Comparison of ENCODE assay signal across 8 mouse cellular contexts in the genomic region with DNA sequence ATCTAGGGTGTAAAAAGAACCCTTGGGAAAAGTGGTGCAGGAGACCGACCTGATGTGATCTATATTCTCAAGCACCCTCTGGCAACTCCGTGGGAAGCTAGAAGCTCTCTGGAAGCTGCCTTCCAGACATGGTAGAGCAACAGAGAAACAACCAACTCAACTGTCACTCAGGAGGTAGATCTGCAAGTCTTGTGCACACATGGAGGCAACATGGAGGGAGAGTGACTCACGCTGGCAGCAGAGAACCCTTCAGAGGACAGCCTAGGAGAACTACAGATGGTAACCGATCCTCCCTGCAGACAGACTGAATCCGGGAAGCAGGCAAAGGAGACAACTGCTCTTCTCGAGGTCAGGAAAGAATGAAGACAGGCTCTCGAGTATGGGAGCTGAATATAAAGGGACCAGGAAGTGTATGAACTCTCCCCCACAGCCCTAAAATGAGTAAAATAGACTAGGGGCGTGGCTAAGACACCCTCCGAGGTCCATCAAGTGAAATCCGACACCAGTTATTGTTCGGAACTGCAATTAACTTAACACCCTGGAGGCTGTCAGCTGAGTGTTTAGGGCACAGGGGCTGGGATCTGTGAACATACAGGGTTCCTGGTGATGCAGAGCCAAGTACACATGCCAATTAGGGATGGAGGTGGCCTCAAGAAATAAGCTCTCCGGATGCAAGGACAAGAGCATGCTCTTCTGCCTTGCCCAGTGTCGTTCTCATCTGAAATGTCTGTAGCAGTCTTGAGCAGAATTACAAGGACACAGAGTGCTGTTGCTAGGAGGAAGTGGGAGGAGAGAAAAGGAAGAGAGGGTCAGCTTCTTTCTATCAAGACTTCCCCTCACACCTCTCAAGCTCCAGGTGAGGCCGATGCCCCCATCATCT.
DNase-seq lines count a peak whose midpoint lies in the region; ATAC-seq lines count a peak whose summit lies in the region.

No protein-coding gene starts in this region.

- no peak overlapping the region for H3K9ac ChIP-seq in kidney, embryonic 16.5 days (replicated peaks; ENCODE audit: low read length)
- 0 out of 2 replicates have a peak overlapping the region, but pooled peaks have one; percentile 84 for H3K9ac ChIP-seq in midbrain, embryonic 15.5 days

- no peak overlapping the region for H3K27ac ChIP-seq in kidney, embryonic 16.5 days (ENCODE audit: low read length)
- no peak overlapping the region for H3K27ac ChIP-seq in hindbrain, embryonic 10.5 days
- H3K27ac ChIP-seq in midbrain, embryonic 15.5 days, result no peak overlapping the region

- no peaks in the 10 kb centered on the region for H3K9me3 ChIP-seq in kidney, embryonic 16.5 days (ENCODE audit: low read length)
- no peaks in the 10 kb centered on the region for H3K9me3 ChIP-seq in hindbrain, embryonic 10.5 days
- no peaks in the 10 kb centered on the region for H3K9me3 ChIP-seq in midbrain, embryonic 15.5 days

- WGBS in kidney, embryonic 16.5 days, result 7% methylated on average over 14 of the region's 14 CpGs
- 11% methylated on average over 14 of the region's 14 CpGs for WGBS in hindbrain, embryonic 10.5 days
- 13% methylated on average over 14 of the region's 14 CpGs for WGBS in midbrain, embryonic 15.5 days

- peak overlapping the region; percentile 98 for H3K4me2 ChIP-seq in kidney, embryonic 16.5 days (replicated peaks; ENCODE audit: low read depth, low read length)
- H3K4me2 ChIP-seq in midbrain, embryonic 15.5 days, result peak overlapping the region; percentile 86

- ATAC-seq in kidney, embryonic 16.5 days (ENCODE audit: low FRiP score, low TSS enrichment), result no peak
- peak; percentile 29 for ATAC-seq in midbrain, embryonic 15.5 days (replicated peaks)

- 0 out of 2 replicates have a peak overlapping the region, but pooled peaks have one; percentile 6 for H3K4me3 ChIP-seq in kidney, embryonic 16.5 days (ENCODE audit: low read length)
- peak overlapping the region; percentile 74 for H3K4me3 ChIP-seq in hindbrain, embryonic 10.5 days
- peak overlapping the region; percentile 72 for H3K4me3 ChIP-seq in midbrain, embryonic 15.5 days

- peaks cover 54% of the 10 kb centered on the region for H3K27me3 ChIP-seq in kidney, embryonic 16.5 days (ENCODE audit: insufficient read depth, low read length)
- peaks cover 76% of the 10 kb centered on the region for H3K27me3 ChIP-seq in hindbrain, embryonic 10.5 days (ENCODE audit: insufficient read depth, poor library complexity, severe bottlenecking)
- H3K27me3 ChIP-seq in midbrain, embryonic 15.5 days (replicated peaks), result peaks cover 5% of the 10 kb centered on the region; the same call in 1 of the 2 replicates

- no peak for DNase-seq in kidney, adult 9 months
- DNase-seq in cerebellum, adult 9-11 months, result peak; percentile 63
- peak; percentile 29 for DNase-seq in hindbrain, embryonic 10.5 days (ENCODE audit: low spot score)
- no peak for DNase-seq in lung, postnatal 4 days
- no peak for DNase-seq in layer of hippocampus, adult 9-10 months (ENCODE audit: low spot score)
- no peak for DNase-seq in spleen, postnatal 36 days (ENCODE audit: low spot score in 2 of 2)

- no peaks in the 10 kb centered on the region for H3K36me3 ChIP-seq in kidney, embryonic 16.5 days (ENCODE audit: insufficient read depth, low read length)
- no peaks in the 10 kb centered on the region for H3K36me3 ChIP-seq in hindbrain, embryonic 10.5 days
- no peaks in the 10 kb centered on the region for H3K36me3 ChIP-seq in midbrain, embryonic 15.5 days (replicated peaks)

- H3K4me1 ChIP-seq in kidney, embryonic 16.5 days (ENCODE audit: insufficient read depth, low read length), result peaks cover 19% of the 10 kb centered on the region
- peaks cover 26% of the 10 kb centered on the region for H3K4me1 ChIP-seq in hindbrain, embryonic 10.5 days (replicated peaks)
- peaks cover 19% of the 10 kb centered on the region for H3K4me1 ChIP-seq in midbrain, embryonic 15.5 days

Comparison
In these comparisons a context has a peak if more than half of its experiments do, and no peak if none do; other contexts are left out.
1. H3K4me3 ChIP-seq: peak in every context shown above with its lines; median percentile 74 in hindbrain, embryonic 10.5 days; 72 in midbrain, embryonic 15.5 days; 6 in kidney, embryonic 16.5 days.
2. DNase-seq: peak in cerebellum, adult 9-11 months (single experiment) and hindbrain, embryonic 10.5 days (single experiment); none in kidney, adult 9 months (single experiment), lung, postnatal 4 days (0 of 2), layer of hippocampus, adult 9-10 months (single experiment) and spleen, postnatal 36 days (0 of 2).